Mouse (Mus musculus): Measurements from ENCODE around the gene Pck2.

Gene Pck2

GRCm38 (mm10) chr14:55598521-55599390 is 58.7 kb downstream of the Pck2 start:
- in situ Hi-C loops (cut with MboI, MseI): no loop called here

Data from T-helper 1 cell (primary cell).